Mouse (Mus musculus) lung, adult 2 months (tissue): ENCODE data around the gene Dnah14.

Experiments
- CTCF ChIP-seq: fragments of 200-500 bp; IDR thresholded peaks from 2 replicates; pipeline ENCODE4 v1.5.1; 2011; ENCODE audit warnings: mild to moderate bottlenecking, low read length, control low read depth; ENCODE audit not compliant: insufficient read depth
- POLR2A ChIP-seq: fragments of 200-500 bp; IDR thresholded peaks from 2 replicates; pipeline ENCODE4 v1.6.1; 2011; ENCODE audit warnings: low read depth, mild to moderate bottlenecking, control low read depth, low read length, borderline replicate concordance; ENCODE audit errors: extremely low read depth

- no peak for TF ChIP-seq POLR2A
- no peak for TF ChIP-seq CTCF
These were observed 213.6 kb downstream of the Dnah14 start for GRCm38 (mm10) chr1:181789952-181790351.
